Mouse (Mus musculus): ENCODE data around the gene Epb41l3.
"Not testable (repeated sequence)": the region's sequence is repeated elsewhere in the genome, so short reads cannot be mapped to it uniquely, and the experiment has no call there.

Gene Epb41l3

GRCm38 (mm10) chr17:69109216-69109615 lies 33.7 kb downstream of the Epb41l3 start:
- DNase-seq: peak; percentile 38

GRCm38 (mm10) chr17:69112232-69112631 lies 36.7 kb downstream of the Epb41l3 start:
- DNase-seq: no peak

DNA sequence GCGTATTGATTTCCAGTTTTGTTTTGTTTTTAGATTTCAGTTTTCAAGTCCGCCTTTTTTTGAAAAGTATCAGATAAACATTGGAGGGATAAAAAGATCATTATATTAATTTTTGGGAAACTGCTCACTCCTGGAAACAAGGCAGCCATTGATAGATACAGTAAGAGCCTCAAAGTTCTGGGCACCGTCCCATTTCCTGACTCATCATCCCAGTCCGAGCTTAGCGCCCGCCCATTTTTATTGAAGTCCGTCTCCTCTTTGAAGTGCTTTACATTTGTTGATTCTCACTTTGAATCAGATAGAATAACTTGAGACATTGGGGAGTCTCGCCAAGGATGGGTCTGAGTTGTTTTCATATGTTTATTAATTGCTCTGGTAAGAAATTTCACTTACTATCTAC lies 43.7 kb downstream of the Epb41l3 start:
- no peak for DNase-seq

DNA sequence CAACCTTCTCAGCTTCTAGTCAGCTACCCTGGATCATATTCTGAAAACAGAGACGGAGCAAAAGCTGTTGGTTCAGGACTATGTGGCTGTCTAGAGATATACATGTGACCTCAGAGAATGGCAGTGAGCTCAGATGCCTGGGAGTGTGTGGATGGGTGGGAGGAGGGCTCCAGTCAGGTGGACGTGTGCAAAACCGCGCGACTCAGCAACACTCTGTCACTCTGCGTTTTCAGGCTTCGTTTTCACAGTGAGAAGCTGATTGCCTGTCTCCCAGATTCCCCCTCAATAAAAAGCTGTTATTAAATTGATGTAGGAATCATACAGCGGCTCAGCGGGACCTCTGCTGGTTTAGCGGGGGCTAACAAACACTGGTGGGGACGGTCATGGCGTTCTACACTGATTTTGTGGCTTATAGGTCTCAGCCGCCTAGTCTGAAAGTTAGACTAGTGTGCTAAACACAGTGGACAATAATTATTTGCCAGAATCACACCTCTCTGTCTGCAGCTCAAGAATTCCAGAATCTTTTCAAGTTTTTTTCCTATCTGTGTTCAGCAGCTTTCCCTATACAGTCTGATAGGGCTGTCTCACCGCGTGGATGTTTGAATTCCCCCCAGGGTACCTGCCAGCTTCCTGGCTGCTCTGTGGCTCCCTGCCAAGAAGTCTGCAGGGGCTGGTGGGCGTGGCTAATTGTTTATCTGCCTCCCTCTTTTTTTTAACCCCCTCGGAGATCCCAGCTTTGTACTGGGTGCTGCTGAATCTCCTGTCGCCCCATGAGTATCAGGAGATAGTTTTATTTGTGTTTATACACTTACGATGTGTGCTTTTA lies 45.3 kb downstream of the Epb41l3 start:
- DNase-seq: peak; percentile 34

- DNase-seq: not testable (repeated sequence)
Observed at GRCm38 (mm10) chr17:69122403-69122802, 46.9 kb downstream of the Epb41l3 start.

GRCm38 (mm10) chr17:69127436-69127835 lies 52.0 kb downstream of the Epb41l3 start:
- DNase-seq: peak; percentile 28

- DNase-seq: no peak
Observed at GRCm38 (mm10) chr17:69127981-69128380, 52.5 kb downstream of the Epb41l3 start.

DNA sequence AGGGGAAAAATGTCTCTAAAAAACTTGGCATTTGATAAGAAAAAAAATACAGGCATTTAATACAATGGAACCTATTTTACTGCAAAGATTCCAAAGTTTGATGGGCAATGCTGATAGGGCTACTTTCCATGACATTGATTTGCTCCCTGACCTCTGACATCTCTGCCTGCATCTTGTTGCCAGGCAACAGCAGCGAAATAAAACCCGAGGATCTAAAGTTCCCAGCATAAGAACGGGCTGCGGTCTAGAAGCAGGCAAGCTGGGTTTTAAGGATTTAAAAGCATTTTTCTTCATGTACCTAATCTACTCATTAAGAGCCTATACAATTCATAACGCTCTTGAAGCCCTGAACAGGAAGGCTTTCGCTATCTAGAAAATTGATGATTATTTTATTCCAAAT lies 54.0 kb downstream of the Epb41l3 start:
- no peak for DNase-seq

DNA sequence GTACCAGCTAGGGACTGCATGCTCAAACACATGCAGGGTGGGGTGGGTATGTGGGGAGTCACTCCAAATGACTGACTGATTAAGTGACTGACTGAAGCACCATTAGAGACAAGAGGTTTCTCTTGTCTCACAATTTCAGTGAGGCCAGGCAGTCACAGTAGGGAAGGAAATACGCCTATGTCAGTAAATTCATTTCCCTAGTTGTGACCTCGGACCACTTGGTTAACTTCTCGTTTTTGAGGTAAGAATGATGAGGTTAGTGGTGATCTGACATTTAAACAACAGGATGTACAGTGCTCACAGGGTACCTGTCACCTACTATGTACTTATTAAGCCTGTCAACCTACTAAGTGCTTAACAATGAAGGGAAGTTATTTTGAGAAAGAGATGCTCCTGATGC lies 67.5 kb downstream of the Epb41l3 start:
- no peak for DNase-seq

GRCm38 (mm10) chr17:69150826-69151225 lies 75.3 kb downstream of the Epb41l3 start:
- no peak for DNase-seq

DNA sequence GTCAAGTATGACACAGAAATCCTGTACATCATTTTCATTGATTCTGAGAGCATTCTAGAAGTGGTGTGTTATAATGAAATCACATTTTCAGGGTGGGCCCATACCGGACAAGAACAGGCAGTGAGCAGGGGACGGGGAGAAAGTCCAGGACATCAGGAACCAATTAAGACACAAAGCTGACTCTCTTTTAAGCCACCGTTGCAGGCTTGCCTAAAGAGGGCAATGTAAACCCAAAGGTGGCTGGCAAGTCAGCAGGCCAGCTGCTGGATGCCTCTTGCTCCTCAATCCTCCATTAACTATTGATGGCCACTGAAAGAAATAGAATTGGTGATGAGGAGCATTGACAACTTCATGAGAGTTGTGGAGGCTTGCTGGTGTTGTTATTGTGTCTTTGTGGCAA lies 75.8 kb downstream of the Epb41l3 start:
- no peak for DNase-seq

GRCm38 (mm10) chr17:69155034-69155433 lies 79.6 kb downstream of the Epb41l3 start:
- no peak for DNase-seq

DNA sequence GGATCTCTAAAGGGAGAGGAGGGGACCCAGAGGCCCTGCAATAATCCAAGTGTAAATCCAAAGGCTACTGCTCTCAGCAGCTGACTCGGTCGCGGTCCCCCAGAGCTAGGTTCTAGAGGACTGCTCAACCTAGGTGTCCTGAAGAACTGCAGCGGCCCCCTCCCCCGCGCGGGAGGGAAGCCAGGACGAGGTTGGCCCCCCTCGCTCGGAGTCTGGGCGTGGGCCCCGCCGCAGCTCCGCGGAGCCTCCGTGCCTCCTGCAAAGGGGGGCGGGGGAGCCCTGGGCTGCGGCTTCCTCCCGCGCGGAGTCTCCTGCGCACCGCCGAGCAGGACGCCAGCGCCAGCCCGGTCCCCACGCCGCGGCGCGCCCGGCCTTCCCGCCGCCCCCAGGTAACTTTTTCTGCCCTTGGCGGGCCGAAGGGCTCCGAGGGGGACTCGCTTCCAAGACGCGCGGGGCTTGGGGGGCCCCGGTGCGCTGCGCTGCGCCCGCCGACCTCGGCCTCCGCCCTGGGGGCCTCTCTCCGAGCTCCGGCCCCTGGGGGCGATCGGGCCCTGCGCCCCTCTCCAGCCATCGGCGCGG lies 81.1 kb downstream of the Epb41l3 start:
- peak; percentile 63 for DNase-seq

- peak; percentile 57 for DNase-seq
Observed at GRCm38 (mm10) chr17:69157101-69157808, 81.8 kb downstream of the Epb41l3 start.

- no peak for DNase-seq
Observed at GRCm38 (mm10) chr17:69157809-69158185, 82.3 kb downstream of the Epb41l3 start.

GRCm38 (mm10) chr17:69158690-69159089 lies 83.2 kb downstream of the Epb41l3 start:
- peak; percentile 49 for DNase-seq

DNA sequence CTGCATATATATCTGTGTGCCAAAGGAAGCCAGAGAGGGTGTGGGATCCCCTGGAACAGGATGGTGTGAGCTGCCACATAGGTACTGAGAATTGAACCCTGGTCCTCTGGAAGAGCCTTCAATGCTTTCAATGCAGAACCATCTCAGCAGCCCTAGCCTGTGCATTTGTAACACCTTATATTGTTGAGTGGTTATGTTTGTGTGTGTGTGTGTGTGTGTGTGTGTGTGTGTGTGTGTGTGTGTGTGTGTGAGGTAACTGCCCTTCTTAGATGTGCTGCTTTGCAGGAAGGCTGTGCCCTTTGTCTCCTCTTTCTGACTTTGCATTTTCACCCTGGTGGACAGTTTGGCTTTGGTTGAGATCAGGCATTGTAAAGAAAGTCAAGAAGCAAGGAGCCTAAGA lies 87.2 kb downstream of the Epb41l3 start:
- no peak for DNase-seq

DNA sequence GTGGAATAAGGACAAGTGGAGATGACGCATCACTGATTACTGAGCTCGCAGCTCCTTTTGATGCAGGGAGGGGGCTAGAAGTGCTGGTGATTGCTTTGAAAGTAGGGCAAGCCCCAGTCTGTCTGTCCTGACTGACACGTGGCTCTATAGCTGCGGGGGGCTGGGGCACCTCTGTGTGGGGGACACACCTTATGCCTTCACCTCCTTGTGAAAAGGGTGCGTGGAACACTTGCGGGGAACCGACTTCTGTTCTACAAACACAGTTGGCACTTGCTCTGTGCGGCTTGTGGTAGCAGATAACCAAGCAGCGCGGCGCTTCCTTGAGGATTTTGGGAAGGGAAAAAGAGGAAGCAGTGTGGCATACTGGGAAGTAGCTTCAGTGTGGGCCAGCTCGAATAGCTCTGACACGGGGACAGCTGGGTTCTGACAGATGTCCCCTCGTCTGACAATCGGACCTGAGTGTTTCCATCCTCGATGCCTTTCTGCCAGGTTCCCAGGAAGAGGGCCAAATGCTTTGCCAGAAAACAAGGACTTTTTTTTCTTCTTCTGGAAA lies 101.5 kb downstream of the Epb41l3 start:
- peak; percentile 77 for DNase-seq

DNA sequence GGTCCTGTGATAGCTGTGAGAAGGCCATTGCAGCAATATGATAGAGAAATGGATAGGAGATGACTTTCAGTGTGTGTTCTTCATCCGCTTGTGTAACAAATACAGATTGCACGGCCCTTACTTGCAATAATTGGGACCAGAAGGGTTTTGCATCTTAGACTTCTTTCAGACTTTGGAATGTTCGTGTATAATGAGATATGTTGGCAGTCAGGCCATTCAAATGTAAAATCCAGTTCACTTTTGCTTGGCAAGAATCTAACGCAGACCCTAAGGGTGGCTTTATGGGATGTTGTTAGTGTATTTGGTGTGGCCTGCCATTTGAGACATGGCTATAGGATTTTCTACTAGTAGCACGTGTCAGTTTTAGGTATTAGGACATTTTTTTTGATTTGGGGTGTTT lies 102.5 kb downstream of the Epb41l3 start:
- no peak for DNase-seq

GRCm38 (mm10) chr17:69180905-69181559 lies 105.5 kb downstream of the Epb41l3 start:
- no peak for DNase-seq

GRCm38 (mm10) chr17:69181560-69182316 lies 106.3 kb downstream of the Epb41l3 start:
- no peak for DNase-seq

- no peak for DNase-seq
Observed at GRCm38 (mm10) chr17:69187794-69188193, 112.3 kb downstream of the Epb41l3 start.

Measured in cerebellum, adult 9-10 months (tissue).